Mouse (Mus musculus) liver, embryonic 15.5 days (tissue): Measurements from ENCODE around the gene Gpr18. TPM values are rescaled to one million over a fixed set of nuclear protein-coding genes. Genes with fewer than 3 reads are reported as not detected.

Experiments
- ATAC-seq: fragments of 200-750 bp; cut with Nextera tagmentation; 2 replicates; pipeline ENCODE4 v1.8.0; 2017; ENCODE audit warnings: moderate number of reproducible peaks, mild to moderate bottlenecking, moderate library complexity; ENCODE audit not compliant: insufficient read depth
- H3K27ac ChIP-seq: fragments of 300-500 bp; sonication (generic); replicated peaks from 2 replicates; pipeline ENCODE4 v1.5.1; 2015; ENCODE audit warnings: mild to moderate bottlenecking, inconsistent platforms
- H3K27me3 ChIP-seq: fragments of 300-500 bp; sonication (generic); 2 replicates; pipeline ENCODE4 v1.6.1; 2015; ENCODE audit warnings: mild to moderate bottlenecking, inconsistent platforms
- H3K36me3 ChIP-seq: fragments of 300-500 bp; sonication (generic); replicated peaks from 2 replicates; pipeline ENCODE4 v1.6.1; 2015; ENCODE audit warnings: moderate library complexity, mild to moderate bottlenecking, inconsistent platforms
- H3K4me1 ChIP-seq: fragments of 300-500 bp; sonication (generic); replicated peaks from 2 replicates; pipeline ENCODE4 v1.6.1; 2015; ENCODE audit warnings: inconsistent platforms
- H3K4me2 ChIP-seq: fragments of 300-500 bp; sonication (generic); 2 replicates; pipeline ENCODE4 v1.6.1; 2015; ENCODE audit warnings: moderate library complexity, mild to moderate bottlenecking, inconsistent platforms
- H3K4me3 ChIP-seq: fragments of 300-500 bp; sonication (generic); replicated peaks from 2 replicates; pipeline ENCODE4 v1.5.1; 2015; ENCODE audit warnings: mild to moderate bottlenecking, inconsistent platforms
- H3K9ac ChIP-seq: fragments of 300-500 bp; sonication (generic); 2 replicates; pipeline ENCODE4 v1.6.1; 2015; ENCODE audit warnings: moderate library complexity, mild to moderate bottlenecking, inconsistent platforms
- H3K9me3 ChIP-seq: fragments of 300-500 bp; sonication (generic); replicated peaks from 2 replicates; pipeline ENCODE4 v1.6.1; 2016; ENCODE audit warnings: inconsistent platforms
- WGBS: fragments of 180-500 bp; shearing (Covaris S2); methylation state at CpG from one replicate; pipeline ENCODE4 v1.1.7; 2015; ENCODE audit warnings: mixed read lengths; ENCODE audit not compliant: insufficient replicate concordance; 5-methylcytosine and 5-hydroxymethylcytosine counted together
- polyA plus RNA-seq: library from polyadenylated mRNA; unstranded; fragments of >200 nt; fragmentation: Nextera tagmentation; extraction: Ambion mirVana; gene quantifications from 2 replicates; pipeline ENCODE4 v1.2.1, GENCODE M21; 2015

Gpr18 gene
- polyA plus RNA-seq, 1 experiment from 2014 or later: 0.13 TPM

GRCm38 (mm10) chr14:121933906-121934596 is 18.5 kb upstream of the Gpr18 start:
- Histone ChIP-seq H3K36me3 (peaks cover 20% of the 10 kb centered on the region; the same call in 1 of the 2 replicates), H3K9me3 (no peaks in the 10 kb centered on the region; the same call in 1 of the 2 replicates), H3K4me2 (no peak overlapping the region), H3K27ac (no peak overlapping the region), H3K9ac (no peak overlapping the region), H3K4me3 (no peak overlapping the region), H3K4me1 (peaks cover 41% of the 10 kb centered on the region), H3K27me3 (no peaks in the 10 kb centered on the region)
- WGBS: 71% methylated on average over 7 of the region's 7 CpGs
- no peak for ATAC-seq

GRCm38 (mm10) chr14:121932180-121932579 is 16.6 kb upstream of the Gpr18 start:
- Histone ChIP-seq H3K4me3 (no peak overlapping the region), H3K9ac (no peak overlapping the region), H3K27me3 (no peaks in the 10 kb centered on the region), H3K36me3 (peaks cover 20% of the 10 kb centered on the region; the same call in 1 of the 2 replicates), H3K4me1 (peaks cover 37% of the 10 kb centered on the region), H3K9me3 (no peaks in the 10 kb centered on the region; the same call in 1 of the 2 replicates), H3K27ac (no peak overlapping the region), H3K4me2 (no peak overlapping the region)
- WGBS: 81% methylated on average over 4 of the region's 4 CpGs
- no peak for ATAC-seq

- no peak overlapping the region for H3K4me2 ChIP-seq
- no peak for ATAC-seq
- H3K9me3 ChIP-seq: no peaks in the 10 kb centered on the region; the same call in 1 of the 2 replicates
- H3K27me3 ChIP-seq: no peaks in the 10 kb centered on the region
- peaks cover 20% of the 10 kb centered on the region; the same call in 1 of the 2 replicates for H3K36me3 ChIP-seq
- H3K4me1 ChIP-seq: peaks cover 34% of the 10 kb centered on the region
- H3K27ac ChIP-seq: no peak overlapping the region
- WGBS: 78% methylated on average over 3 of the region's 3 CpGs
- H3K4me3 ChIP-seq: no peak overlapping the region
- no peak overlapping the region for H3K9ac ChIP-seq
These were observed 16.0 kb upstream of the Gpr18 start for GRCm38 (mm10) chr14:121931594-121931993.

GRCm38 (mm10) chr14:121930731-121931383 is 15.3 kb upstream of the Gpr18 start:
- Histone ChIP-seq H3K4me3 (no peak overlapping the region), H3K9me3 (no peaks in the 10 kb centered on the region; the same call in 1 of the 2 replicates), H3K27ac (no peak overlapping the region), H3K27me3 (no peaks in the 10 kb centered on the region), H3K9ac (no peak overlapping the region), H3K4me1 (peaks cover 34% of the 10 kb centered on the region), H3K4me2 (no peak overlapping the region), H3K36me3 (peaks cover 19% of the 10 kb centered on the region; the same call in 1 of the 2 replicates)
- WGBS: 66% methylated on average over 7 of the region's 7 CpGs
- no peak for ATAC-seq

GRCm38 (mm10) chr14:121929243-121929951 is 13.8 kb upstream of the Gpr18 start:
- Histone ChIP-seq H3K4me1 (peaks cover 34% of the 10 kb centered on the region), H3K36me3 (peaks cover 9% of the 10 kb centered on the region; the same call in 1 of the 2 replicates), H3K27me3 (no peaks in the 10 kb centered on the region), H3K4me2 (peak overlapping the region; percentile 46), H3K9me3 (no peaks in the 10 kb centered on the region), H3K27ac (peak overlapping the region; percentile 74), H3K9ac (peak overlapping the region; percentile 18; the same call in 1 of the 2 replicates), H3K4me3 (no peak overlapping the region)
- peak; percentile 88 for ATAC-seq
- WGBS: 12% methylated on average over 12 of the region's 12 CpGs

GRCm38 (mm10) chr14:121928375-121929137 is 13.0 kb upstream of the Gpr18 start:
- Histone ChIP-seq H3K36me3 (0 out of 2 replicates have a peak, but pooled peaks cover under 1% of the 10 kb centered on the region), H3K27me3 (no peaks in the 10 kb centered on the region), H3K9ac (peak overlapping the region; percentile 18; the same call in 1 of the 2 replicates), H3K4me1 (peaks cover 34% of the 10 kb centered on the region), H3K27ac (peak overlapping the region; percentile 74), H3K4me2 (peak overlapping the region; percentile 46), H3K9me3 (no peaks in the 10 kb centered on the region), H3K4me3 (no peak overlapping the region)
- ATAC-seq: peak; percentile 56
- WGBS: 34% methylated on average over 8 of the region's 8 CpGs

GRCm38 (mm10) chr14:121927451-121927850 is 11.9 kb upstream of the Gpr18 start:
- no peaks in the 10 kb centered on the region for H3K9me3 ChIP-seq
- H3K36me3 ChIP-seq: no peaks in the 10 kb centered on the region
- H3K4me3 ChIP-seq: no peak overlapping the region
- no peak overlapping the region for H3K27ac ChIP-seq
- 82% methylated on average over 8 of the region's 8 CpGs for WGBS
- ATAC-seq: no peak
- H3K4me1 ChIP-seq: peaks cover 34% of the 10 kb centered on the region
- no peaks in the 10 kb centered on the region for H3K27me3 ChIP-seq
- H3K4me2 ChIP-seq: no peak overlapping the region
- H3K9ac ChIP-seq: no peak overlapping the region

- Histone ChIP-seq H3K4me3 (no peak overlapping the region), H3K4me1 (peaks cover 29% of the 10 kb centered on the region), H3K27ac (no peak overlapping the region), H3K9me3 (no peaks in the 10 kb centered on the region), H3K36me3 (no peaks in the 10 kb centered on the region), H3K9ac (no peak overlapping the region), H3K27me3 (no peaks in the 10 kb centered on the region), H3K4me2 (no peak overlapping the region)
- 67% methylated on average over 6 of the region's 6 CpGs for WGBS
- no peak for ATAC-seq
These were observed 11.3 kb upstream of the Gpr18 start for GRCm38 (mm10) chr14:121926901-121927300.

- H3K36me3 ChIP-seq: no peaks in the 10 kb centered on the region
- H3K27ac ChIP-seq: no peak overlapping the region
- no peaks in the 10 kb centered on the region for H3K27me3 ChIP-seq
- no peak overlapping the region for H3K4me3 ChIP-seq
- H3K9ac ChIP-seq: no peak overlapping the region
- no peak for ATAC-seq
- WGBS: 71% methylated on average over 6 of the region's 6 CpGs
- H3K4me2 ChIP-seq: no peak overlapping the region
- peaks cover 19% of the 10 kb centered on the region for H3K4me1 ChIP-seq
- H3K9me3 ChIP-seq: no peaks in the 10 kb centered on the region
These were observed 9.3 kb upstream of the Gpr18 start for GRCm38 (mm10) chr14:121924876-121925275.

- 70% methylated on average over 4 of the region's 4 CpGs for WGBS
- no peaks in the 10 kb centered on the region for H3K36me3 ChIP-seq
- no peak overlapping the region for H3K4me2 ChIP-seq
- H3K27ac ChIP-seq: no peak overlapping the region
- no peak overlapping the region for H3K4me3 ChIP-seq
- H3K9ac ChIP-seq: no peak overlapping the region
- no peak for ATAC-seq
- H3K4me1 ChIP-seq: peaks cover 5% of the 10 kb centered on the region; the same call in 1 of the 2 replicates
- no peaks in the 10 kb centered on the region for H3K27me3 ChIP-seq
- no peaks in the 10 kb centered on the region for H3K9me3 ChIP-seq
These were observed 7.2 kb upstream of the Gpr18 start for GRCm38 (mm10) chr14:121922731-121923130.
